Mouse (Mus musculus) midbrain, postnatal 0 days (tissue): ENCODE measurements around the gene Ube2f. TPM values are rescaled to one million over a fixed set of nuclear protein-coding genes. Genes with fewer than 3 reads are reported as not detected.
A peak's percentile ranks its signal among the peaks of the same experiment; 100 is the strongest.

Experiments used
- ATAC-seq: fragments of 200-750 bp; cut with Nextera tagmentation; 2 replicates; pipeline ENCODE4 v1.8.0; 2017; ENCODE audit warnings: moderate number of reproducible peaks, mild to moderate bottlenecking, moderate TSS enrichment, moderate library complexity; ENCODE audit not compliant: low FRiP score
- DNase-seq: peaks from one replicate; pipeline ENCODE4 v3.0.0-alpha.2; 2015; ENCODE audit warnings: low spot score
- H3K27ac ChIP-seq: fragments of 300-500 bp; sonication (generic); 2 replicates; pipeline ENCODE4 v1.5.1; 2014; ENCODE audit warnings: low read depth, mild to moderate bottlenecking, low read length, mixed read lengths
- H3K27me3 ChIP-seq: fragments of 300-500 bp; sonication (generic); 2 replicates; pipeline ENCODE4 v1.6.1; 2014; ENCODE audit warnings: low read length, control low read depth, mixed read lengths; ENCODE audit not compliant: insufficient read depth
- H3K36me3 ChIP-seq: fragments of 300-500 bp; sonication (generic); 2 replicates; pipeline ENCODE4 v1.6.1; 2014; ENCODE audit warnings: low read length, control low read depth, mixed read lengths; ENCODE audit not compliant: insufficient read depth
- H3K4me1 ChIP-seq: fragments of 300-500 bp; sonication (generic); 2 replicates; pipeline ENCODE4 v1.6.1; 2014; ENCODE audit warnings: mild to moderate bottlenecking, control low read depth, antibody characterized with exemption, low read length, mixed read lengths; ENCODE audit not compliant: insufficient read depth
- H3K4me2 ChIP-seq: fragments of 300-500 bp; sonication (generic); 2 replicates; pipeline ENCODE4 v1.6.1; 2014; ENCODE audit warnings: low read depth, mild to moderate bottlenecking, low read length, mixed read lengths; ENCODE audit not compliant: poor library complexity, severe bottlenecking
- H3K4me3 ChIP-seq: fragments of 300-500 bp; sonication (generic); 2 replicates; pipeline ENCODE4 v1.5.1; 2014; ENCODE audit warnings: low read depth, mild to moderate bottlenecking, low read length, moderate library complexity
- H3K9ac ChIP-seq: fragments of 300-500 bp; sonication (generic); replicated peaks from 2 replicates; pipeline ENCODE4 v1.6.1; 2014; ENCODE audit warnings: mild to moderate bottlenecking, low read length, moderate library complexity, mixed read lengths; ENCODE audit not compliant: poor library complexity, severe bottlenecking
- H3K9me3 ChIP-seq: fragments of 300-500 bp; sonication (generic); 2 replicates; pipeline ENCODE4 v1.6.1; 2016; ENCODE audit warnings: low read length, control low read depth
- CTCF ChIP-seq: IDR thresholded peaks from 2 replicates; pipeline ENCODE4 v1.5.1; 2016; ENCODE audit warnings: antibody characterized with exemption, mild to moderate bottlenecking
- WGBS: fragments of 180-500 bp; shearing (Covaris S2); extraction: QIAGEN DNeasy Blood & Tissue Kit; methylation state at CpG from one replicate; pipeline ENCODE4 v1.1.7; 2014; 5-methylcytosine and 5-hydroxymethylcytosine counted together
- polyA plus RNA-seq: library from polyadenylated mRNA; unstranded; fragments of >200 nt; fragmentation: Nextera tagmentation; extraction: Ambion mirVana; gene quantifications from 2 replicates; pipeline ENCODE4 v1.2.1, GENCODE M21; 2015
- total RNA-seq: library from RNA; depleted of rRNA; stranded (reverse); fragments of >200 nt; gene quantifications from 2 replicates; pipeline ENCODE4 v1.2.3, GENCODE M21; 2014

Gene Ube2f
- total and polyA plus RNA-seq, 2 experiments from 2014 or later, result 41.2 to 42.5 TPM

DNA sequence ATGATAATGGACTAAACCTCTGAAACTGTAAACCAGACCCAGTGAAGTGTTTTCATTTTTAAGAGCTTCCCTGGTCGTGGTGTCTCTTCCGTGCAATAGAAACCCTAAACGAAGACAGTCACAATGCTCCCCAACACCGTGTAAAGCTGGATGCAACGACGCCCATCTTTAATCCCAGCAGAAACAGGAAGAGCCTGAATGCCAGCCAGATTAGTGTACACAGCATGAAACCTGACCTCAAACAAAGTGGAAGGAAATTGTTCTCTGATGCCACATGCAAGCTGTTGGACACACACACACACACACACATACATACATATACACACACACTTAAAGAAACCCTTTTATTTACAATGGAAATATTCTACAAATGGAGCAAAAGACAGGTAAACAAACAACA, 19.0 kb upstream of the Ube2f start:
- WGBS, result 63% methylated on average over 6 of the region's 6 CpGs
- H3K9me3 ChIP-seq, result no peaks in the 10 kb centered on the region
- no peaks in the 10 kb centered on the region for H3K4me1 ChIP-seq
- no peaks in the 10 kb centered on the region for H3K36me3 ChIP-seq
- H3K27ac ChIP-seq, result no peak overlapping the region
- no peaks in the 10 kb centered on the region for H3K27me3 ChIP-seq
- no peak overlapping the region for H3K9ac ChIP-seq
- H3K4me3 ChIP-seq, result no peak overlapping the region
- no peak overlapping the region for H3K4me2 ChIP-seq
- no peak for ATAC-seq
- no peak for DNase-seq
- no peak for TF ChIP-seq CTCF

DNA sequence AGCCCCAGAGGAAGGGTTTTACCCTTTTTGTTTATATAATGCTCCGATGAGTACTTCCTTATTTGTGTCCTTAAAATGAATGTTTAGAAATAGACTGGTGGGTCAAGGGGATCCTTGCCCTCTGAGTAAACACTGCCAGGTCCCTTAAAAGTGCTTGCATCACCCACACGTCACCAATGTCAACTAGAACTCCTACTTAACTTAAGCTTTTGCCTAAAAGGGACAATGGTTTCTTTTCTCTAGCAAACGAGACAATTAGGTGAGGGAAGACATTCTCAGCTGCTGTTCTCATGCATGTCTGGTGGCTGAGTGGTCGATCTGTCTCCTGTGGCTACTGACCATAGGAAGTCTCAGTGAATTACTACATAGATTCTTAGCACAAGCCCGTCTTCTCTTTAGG, 18.2 kb upstream of the Ube2f start:
- 58% methylated on average over 5 of the region's 5 CpGs for WGBS
- ATAC-seq (no peak), DNase-seq (no peak)
- no peak overlapping the region for H3K4me2 ChIP-seq
- no peak for TF ChIP-seq CTCF
- H3K4me1 ChIP-seq, result no peaks in the 10 kb centered on the region
- H3K4me3 ChIP-seq, result no peak overlapping the region
- no peaks in the 10 kb centered on the region for H3K9me3 ChIP-seq
- no peaks in the 10 kb centered on the region for H3K36me3 ChIP-seq
- H3K27ac ChIP-seq, result no peak overlapping the region
- H3K9ac ChIP-seq, result no peak overlapping the region
- no peaks in the 10 kb centered on the region for H3K27me3 ChIP-seq

DNA sequence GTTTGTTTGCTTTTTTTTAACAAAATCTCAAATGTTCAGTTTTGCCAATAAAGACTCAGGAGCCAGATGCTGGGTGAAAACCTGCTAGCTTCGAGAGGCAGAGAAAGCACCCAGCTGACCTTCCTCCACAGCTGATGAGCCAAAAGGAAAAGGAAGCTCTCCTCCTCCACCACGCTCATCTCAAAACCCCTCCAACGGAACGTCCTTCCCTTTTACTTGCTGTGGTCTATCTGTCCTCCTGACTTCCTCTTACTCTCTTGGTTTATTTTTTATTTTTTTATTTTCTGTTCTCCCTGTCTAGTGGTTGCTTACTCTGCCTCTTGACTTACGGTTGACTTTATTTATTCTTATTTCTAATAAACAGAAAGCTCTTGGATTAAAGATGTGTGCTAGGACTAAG, 14.7 kb upstream of the Ube2f start:
- Histone ChIP-seq H3K27me3 (no peaks in the 10 kb centered on the region), H3K36me3 (no peaks in the 10 kb centered on the region), H3K4me3 (no peak overlapping the region), H3K27ac (no peak overlapping the region), H3K4me1 (no peaks in the 10 kb centered on the region), H3K4me2 (no peak overlapping the region), H3K9ac (no peak overlapping the region), H3K9me3 (no peaks in the 10 kb centered on the region)
- WGBS, result 83% methylated on average over 5 of the region's 5 CpGs
- TF ChIP-seq CTCF, result no peak
- DNase-seq, result no peak
- no peak for ATAC-seq

DNA sequence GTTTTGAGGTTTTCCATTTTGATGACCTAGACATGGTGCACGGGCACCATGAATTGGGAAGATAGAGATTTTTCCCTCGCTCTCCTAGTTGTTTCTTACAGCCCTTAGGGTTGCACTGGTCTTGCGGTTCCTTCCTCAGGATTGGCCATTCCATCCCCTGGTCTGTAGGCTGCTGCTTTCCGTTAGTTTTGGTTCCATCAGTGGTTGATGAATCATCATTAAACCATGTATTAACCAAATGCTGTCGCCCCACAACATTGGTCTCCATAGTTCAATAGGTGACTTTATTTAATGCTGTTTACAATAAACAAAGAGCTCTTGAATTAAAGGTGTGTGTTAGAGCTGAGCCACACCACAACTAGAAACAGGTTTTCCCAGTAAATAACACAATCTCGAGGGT, 12.4 kb upstream of the Ube2f start:
- no peak for DNase-seq
- no peak overlapping the region for H3K4me2 ChIP-seq
- H3K4me3 ChIP-seq, result no peak overlapping the region
- H3K9ac ChIP-seq, result no peak overlapping the region
- no peak overlapping the region for H3K27ac ChIP-seq
- ATAC-seq, result no peak
- no peaks in the 10 kb centered on the region for H3K36me3 ChIP-seq
- H3K27me3 ChIP-seq, result no peaks in the 10 kb centered on the region
- no peak for TF ChIP-seq CTCF
- WGBS, result 80% methylated on average over 6 of the region's 6 CpGs
- H3K9me3 ChIP-seq, result no peaks in the 10 kb centered on the region
- no peaks in the 10 kb centered on the region for H3K4me1 ChIP-seq

DNA sequence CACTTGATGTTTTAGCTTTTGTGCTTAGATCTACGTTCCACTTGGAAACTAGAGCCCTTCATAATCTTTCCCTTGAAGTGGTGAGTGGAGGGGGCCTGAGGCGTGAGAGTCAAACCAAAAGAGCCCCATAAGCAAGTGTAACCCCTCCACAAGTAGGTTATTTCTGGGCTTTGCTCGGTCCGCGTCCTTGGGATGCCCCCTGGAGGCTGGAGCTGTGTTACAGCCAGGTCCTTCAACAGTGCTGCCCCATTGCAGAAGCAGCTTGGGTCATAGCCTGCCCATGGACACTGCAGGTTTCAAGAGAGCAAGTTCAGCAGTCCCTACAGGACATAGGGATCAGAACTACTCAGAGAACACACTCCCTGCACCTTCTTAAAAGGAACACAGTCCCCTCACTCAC, 11.0 kb upstream of the Ube2f start:
- ATAC-seq (no peak), DNase-seq (peak; percentile 40)
- H3K4me2 ChIP-seq, result no peak overlapping the region
- no peak overlapping the region for H3K9ac ChIP-seq
- no peak overlapping the region for H3K4me3 ChIP-seq
- no peaks in the 10 kb centered on the region for H3K36me3 ChIP-seq
- no peaks in the 10 kb centered on the region for H3K4me1 ChIP-seq
- no peaks in the 10 kb centered on the region for H3K27me3 ChIP-seq
- no peaks in the 10 kb centered on the region for H3K9me3 ChIP-seq
- no peak overlapping the region for H3K27ac ChIP-seq
- peak; percentile 74 for TF ChIP-seq CTCF
- 23% methylated on average over 5 of the region's 5 CpGs for WGBS

DNA sequence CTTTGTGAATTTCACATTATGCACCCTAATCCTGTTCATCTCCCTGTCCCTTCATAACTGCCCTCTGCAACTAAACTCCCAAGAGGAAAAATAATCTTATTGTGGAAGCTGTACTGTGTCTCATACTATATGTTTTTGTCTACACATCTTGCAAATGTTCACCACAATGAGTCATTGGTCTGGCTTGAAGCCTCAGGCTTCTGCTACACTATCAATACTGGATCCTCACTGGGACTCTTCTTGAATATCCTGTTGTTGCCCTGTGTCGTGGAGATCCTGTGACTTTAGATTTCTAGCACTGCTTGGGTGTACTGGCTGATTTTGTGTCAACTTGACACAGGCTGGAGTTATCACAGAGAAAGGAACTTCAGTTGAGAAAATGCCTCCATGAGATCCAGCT, 10.3 kb upstream of the Ube2f start:
- 73% methylated on average over 1 of the region's 1 CpGs for WGBS
- no peak overlapping the region for H3K9ac ChIP-seq
- ATAC-seq, result no peak
- no peaks in the 10 kb centered on the region for H3K36me3 ChIP-seq
- H3K27me3 ChIP-seq, result no peaks in the 10 kb centered on the region
- H3K27ac ChIP-seq, result no peak overlapping the region
- no peak overlapping the region for H3K4me2 ChIP-seq
- H3K4me1 ChIP-seq, result no peaks in the 10 kb centered on the region
- H3K9me3 ChIP-seq, result no peaks in the 10 kb centered on the region
- no peak overlapping the region for H3K4me3 ChIP-seq
- no peak for TF ChIP-seq CTCF
- no peak for DNase-seq
